Mouse (Mus musculus): ENCODE measurements at regions not wholly inside any gene's neighbourhood (a gene's known extent, or its start where the extent isn't known, plus 50 kb on each side); places are given as distances from the start of the nearest gene placed in this dataset.

DNA sequence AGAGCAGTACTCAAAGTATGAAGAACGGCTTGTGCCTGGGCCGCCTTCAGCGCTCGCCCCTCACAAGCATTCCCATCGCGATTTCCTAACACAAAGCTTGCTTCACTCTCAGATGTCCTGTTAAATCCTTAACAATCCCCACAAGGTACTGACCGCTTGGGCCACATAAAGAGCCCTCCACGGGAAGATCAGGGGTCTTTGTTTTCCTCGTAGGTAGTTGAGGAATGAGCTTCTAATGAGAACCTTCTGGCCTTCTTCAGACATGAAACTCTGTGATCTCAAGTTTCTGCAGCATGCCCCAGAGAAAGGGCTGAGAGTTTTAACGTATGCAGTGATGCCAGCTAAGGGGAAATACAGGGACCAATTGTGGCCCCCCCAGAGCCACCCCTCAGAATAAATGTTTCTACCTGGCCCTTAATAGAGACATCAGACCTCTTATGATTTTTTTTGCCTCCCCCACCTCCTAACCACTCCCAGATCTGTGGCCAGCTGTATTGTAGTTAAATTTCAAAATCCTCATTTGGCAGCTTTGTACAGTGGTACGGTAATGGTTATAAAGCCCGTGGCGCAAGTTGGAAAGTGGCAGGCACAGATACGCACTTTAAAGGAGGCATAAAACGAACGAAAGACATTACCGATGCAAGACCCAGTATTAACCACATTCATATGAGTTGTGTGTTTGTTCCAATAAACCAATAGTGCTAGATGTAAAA is 618.6 kb downstream of the Epha4 start:
- Histone ChIP-seq H3K4me1 (ENCODE audit: control insufficient read depth, insufficient read depth, insufficient read length, low read length) (no peaks in the 10 kb centered on the region), H3K4me3 (ENCODE audit: insufficient read depth, low read depth, low read length) (no peak overlapping the region), H3K27ac (replicated peaks; ENCODE audit: low read depth, low read length) (no peak overlapping the region)

DNA sequence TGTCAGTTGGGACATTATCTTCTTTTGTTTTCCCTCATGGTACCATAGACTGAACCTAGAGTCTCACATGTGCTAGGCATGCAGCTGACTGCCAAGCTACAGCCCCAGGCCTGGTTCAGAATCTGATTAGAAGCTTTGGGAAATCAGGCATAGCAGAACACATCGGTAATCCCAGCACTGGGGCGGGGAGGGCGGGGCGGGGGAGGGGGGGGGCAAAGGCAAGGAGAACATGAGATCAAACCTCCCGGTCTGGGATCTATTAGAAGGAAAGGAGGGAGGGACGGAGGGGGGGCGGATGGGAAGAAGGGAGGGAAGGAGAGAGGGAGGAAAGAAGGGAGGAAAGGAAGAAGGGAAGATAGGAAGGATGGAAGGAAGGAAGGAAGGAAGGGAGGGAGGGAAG is 617.5 kb downstream of the Epha4 start:
- no peak overlapping the region for H3K27ac ChIP-seq (replicated peaks; ENCODE audit: low read depth, low read length)
- H3K4me3 ChIP-seq (ENCODE audit: insufficient read depth, low read depth, low read length): no peak overlapping the region
- no peaks in the 10 kb centered on the region for H3K4me1 ChIP-seq (ENCODE audit: control insufficient read depth, insufficient read depth, insufficient read length, low read length)

DNA sequence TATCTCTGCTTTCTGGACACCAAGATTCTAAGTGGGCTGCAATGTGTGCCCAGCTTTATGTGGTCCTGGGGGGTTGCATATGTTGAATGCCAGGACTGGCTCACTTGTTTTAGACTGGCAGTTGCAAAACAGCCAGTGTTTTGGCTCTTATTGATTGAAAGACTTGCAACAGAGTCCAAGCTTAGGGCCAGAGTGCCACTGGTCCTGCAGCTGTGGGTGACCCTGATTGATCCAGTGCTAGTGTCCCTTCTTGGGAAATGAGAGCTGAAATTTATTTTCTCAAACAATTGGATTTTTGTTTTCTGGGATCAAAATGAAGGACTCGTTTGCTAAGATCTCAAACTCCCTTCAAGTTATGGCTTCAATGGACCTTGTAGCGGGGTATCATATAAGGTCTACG is 603.4 kb downstream of the Epha4 start:
- no peak overlapping the region for H3K4me3 ChIP-seq (ENCODE audit: insufficient read depth, low read depth, low read length)
- H3K4me1 ChIP-seq (ENCODE audit: control insufficient read depth, insufficient read depth, insufficient read length, low read length): no peaks in the 10 kb centered on the region
- no peak overlapping the region for H3K27ac ChIP-seq (replicated peaks; ENCODE audit: low read depth, low read length)

DNA sequence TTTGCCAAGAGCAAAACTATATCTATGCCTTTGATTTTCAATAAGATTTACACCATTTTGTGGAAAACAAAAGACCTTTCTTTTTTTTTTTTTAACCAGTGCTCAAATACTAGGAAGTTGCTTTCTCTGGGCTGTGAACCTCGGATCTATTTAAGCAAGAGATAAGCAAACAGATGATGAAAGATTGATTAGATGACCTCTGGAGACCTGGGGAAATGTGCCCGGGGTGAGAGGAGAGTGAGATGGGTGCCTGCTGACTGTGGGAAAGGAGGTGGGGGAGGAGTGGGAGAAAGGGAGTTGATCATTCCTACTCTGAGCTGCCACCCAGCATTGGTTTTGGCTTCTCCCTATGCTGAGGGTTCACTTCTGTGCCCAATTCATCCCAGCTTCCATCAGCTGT is 595.3 kb downstream of the Epha4 start:
- no peak overlapping the region for H3K27ac ChIP-seq (replicated peaks; ENCODE audit: low read depth, low read length)
- no peak overlapping the region for H3K4me3 ChIP-seq (ENCODE audit: insufficient read depth, low read depth, low read length)
- H3K4me1 ChIP-seq (ENCODE audit: control insufficient read depth, insufficient read depth, insufficient read length, low read length): no peaks in the 10 kb centered on the region

DNA sequence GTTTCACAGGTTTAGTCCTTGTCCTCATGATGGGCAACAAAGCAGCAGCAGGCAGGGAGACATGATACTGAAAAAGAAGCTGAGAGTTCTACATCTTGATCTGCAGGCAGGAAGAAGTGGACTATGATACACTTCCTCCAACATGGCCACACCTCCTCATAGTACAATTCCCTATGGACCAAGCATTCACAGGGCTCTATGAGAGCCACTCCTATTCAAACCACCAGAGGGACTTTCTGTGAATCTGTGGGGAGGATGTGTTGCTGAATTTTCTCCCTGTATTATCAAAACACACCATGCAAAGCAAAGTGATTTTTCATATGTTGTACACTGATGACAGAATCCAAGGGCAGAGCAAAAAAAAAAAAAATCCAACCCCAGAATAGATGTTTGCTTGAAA is 594.3 kb downstream of the Epha4 start:
- no peak overlapping the region for H3K27ac ChIP-seq (replicated peaks; ENCODE audit: low read depth, low read length)
- no peak overlapping the region for H3K4me3 ChIP-seq (ENCODE audit: insufficient read depth, low read depth, low read length)
- no peaks in the 10 kb centered on the region for H3K4me1 ChIP-seq (ENCODE audit: control insufficient read depth, insufficient read depth, insufficient read length, low read length)

DNA sequence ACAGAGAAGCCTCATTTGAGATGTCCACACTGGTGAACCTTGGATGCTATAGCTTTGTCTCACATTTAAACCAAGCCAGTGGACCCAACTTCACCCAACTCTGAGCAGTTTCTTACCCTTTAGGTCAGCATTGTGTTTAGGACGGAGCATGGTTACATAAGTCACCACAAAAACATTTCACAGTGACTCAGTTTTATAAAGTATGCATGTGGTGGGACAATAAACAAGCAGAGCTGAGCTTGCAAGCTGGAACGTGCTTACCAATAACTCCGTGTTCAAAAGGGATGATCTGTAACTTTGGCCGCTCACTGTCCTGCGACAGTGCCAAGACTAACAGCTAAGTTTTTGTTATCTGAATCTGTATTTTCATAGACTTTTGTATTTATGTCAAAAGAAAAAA is 587.8 kb downstream of the Epha4 start:
- Histone ChIP-seq H3K4me1 (ENCODE audit: control insufficient read depth, insufficient read depth, insufficient read length, low read length) (no peaks in the 10 kb centered on the region), H3K4me3 (ENCODE audit: insufficient read depth, low read depth, low read length) (no peak overlapping the region), H3K27ac (replicated peaks; ENCODE audit: low read depth, low read length) (no peak overlapping the region)

DNA sequence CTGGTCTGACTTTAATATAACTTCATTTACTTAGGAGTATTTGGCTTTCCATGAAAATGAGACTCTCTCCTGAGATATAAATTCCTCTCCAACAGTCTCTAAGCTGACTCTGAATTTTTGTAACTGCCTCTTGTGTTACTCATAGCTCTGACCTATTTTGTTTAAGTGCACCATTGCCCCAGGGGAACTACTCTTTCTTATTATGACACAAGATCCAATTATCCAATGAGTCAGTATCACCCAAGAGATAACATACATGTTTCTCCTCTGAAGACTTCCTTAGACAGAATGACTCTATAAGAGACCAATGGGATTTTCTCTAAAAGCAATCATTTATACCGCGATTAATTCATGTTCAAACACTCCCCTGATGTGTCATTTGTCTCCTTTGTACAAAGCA is 586.9 kb downstream of the Epha4 start:
- H3K27ac ChIP-seq (replicated peaks; ENCODE audit: low read depth, low read length): no peak overlapping the region
- no peaks in the 10 kb centered on the region for H3K4me1 ChIP-seq (ENCODE audit: control insufficient read depth, insufficient read depth, insufficient read length, low read length)
- H3K4me3 ChIP-seq (ENCODE audit: insufficient read depth, low read depth, low read length): no peak overlapping the region

DNA sequence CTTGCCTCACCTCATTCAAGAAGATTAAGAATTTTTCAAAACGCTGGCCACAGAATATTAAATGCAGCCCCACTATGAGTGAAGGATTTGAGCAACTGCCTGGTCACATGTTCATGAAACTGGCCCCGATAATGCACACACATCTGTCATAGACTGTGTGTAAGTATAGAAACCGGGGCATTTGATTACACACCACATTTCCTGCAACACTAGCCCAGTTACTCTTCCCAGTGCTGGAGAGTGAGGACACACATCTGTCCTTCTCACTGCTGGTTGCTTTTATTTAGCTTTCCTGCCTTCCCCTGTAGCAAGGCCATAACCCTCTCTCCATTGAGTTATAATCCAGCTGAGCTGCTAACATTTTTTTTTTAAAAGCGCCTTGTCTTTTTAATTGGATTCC is 581.4 kb downstream of the Epha4 start:
- Histone ChIP-seq H3K27ac (replicated peaks; ENCODE audit: low read depth, low read length) (no peak overlapping the region), H3K4me1 (ENCODE audit: control insufficient read depth, insufficient read depth, insufficient read length, low read length) (no peaks in the 10 kb centered on the region), H3K4me3 (ENCODE audit: insufficient read depth, low read depth, low read length) (no peak overlapping the region)

DNA sequence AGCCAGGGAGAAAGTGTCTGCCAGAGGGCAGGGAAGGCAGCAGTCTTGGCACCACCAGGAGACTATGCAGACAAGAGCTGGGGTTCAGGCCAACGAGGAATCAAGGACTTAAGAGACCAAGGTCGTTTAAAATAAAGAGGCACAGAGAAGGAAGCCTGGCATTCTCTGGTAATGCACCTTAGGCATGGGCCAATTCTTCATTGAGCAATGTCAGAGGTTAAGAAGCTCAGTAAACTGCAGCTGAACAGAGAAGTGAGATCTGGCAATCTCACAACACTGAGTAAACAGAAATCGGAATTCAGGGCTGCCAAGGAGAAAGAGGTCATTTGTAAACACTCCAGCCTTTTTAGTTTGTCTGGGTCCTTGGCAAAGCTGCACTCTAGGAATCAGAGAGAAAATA is 572.2 kb downstream of the Epha4 start:
- Histone ChIP-seq H3K4me1 (ENCODE audit: control insufficient read depth, insufficient read depth, insufficient read length, low read length) (no peaks in the 10 kb centered on the region), H3K27ac (replicated peaks; ENCODE audit: low read depth, low read length) (no peak overlapping the region), H3K4me3 (ENCODE audit: insufficient read depth, low read depth, low read length) (no peak overlapping the region)

DNA sequence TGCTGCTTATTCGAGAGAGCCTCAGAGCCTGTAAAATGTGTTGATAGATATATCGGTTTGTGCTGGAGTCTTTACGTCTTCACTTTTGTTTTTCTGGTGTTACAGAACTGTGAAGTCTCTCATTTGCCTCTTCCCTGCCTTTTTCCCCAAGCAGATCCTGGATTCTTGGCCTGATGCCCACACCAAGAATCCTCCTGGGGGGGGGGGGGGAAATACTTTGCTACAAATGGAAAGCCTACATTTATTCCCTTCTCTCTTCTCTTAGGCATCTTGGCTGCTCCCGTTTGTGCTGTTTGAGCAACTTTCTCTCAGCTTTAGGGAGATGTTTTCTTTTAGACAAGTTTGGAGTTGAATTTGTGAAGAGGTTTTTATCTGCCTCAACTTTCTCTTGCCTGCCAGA is 570.8 kb downstream of the Epha4 start:
- Histone ChIP-seq H3K27ac (replicated peaks; ENCODE audit: low read depth, low read length) (no peak overlapping the region), H3K4me3 (ENCODE audit: insufficient read depth, low read depth, low read length) (no peak overlapping the region), H3K4me1 (ENCODE audit: control insufficient read depth, insufficient read depth, insufficient read length, low read length) (no peaks in the 10 kb centered on the region)

DNA sequence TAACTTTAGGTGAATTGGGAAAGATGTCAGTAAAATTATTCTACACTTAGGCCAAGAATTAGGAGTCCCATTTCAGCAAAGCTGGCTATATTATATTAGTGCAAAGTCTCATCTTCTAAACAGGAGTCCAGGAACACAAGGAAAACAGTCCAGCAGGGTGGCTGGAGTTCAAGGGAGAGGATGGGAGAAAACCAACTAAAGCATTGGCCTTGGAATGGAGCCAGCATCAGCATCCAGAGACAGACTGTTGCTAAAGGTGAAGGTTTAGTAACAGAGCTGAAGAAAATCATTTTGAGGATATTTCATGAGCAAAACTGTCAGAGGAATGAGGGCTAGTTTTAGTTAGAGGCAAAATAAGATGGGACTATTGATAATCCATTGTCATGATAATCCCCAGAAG is 559.9 kb downstream of the Epha4 start:
- Histone ChIP-seq H3K27ac (replicated peaks; ENCODE audit: low read depth, low read length) (no peak overlapping the region), H3K4me3 (ENCODE audit: insufficient read depth, low read depth, low read length) (no peak overlapping the region), H3K4me1 (ENCODE audit: control insufficient read depth, insufficient read depth, insufficient read length, low read length) (no peaks in the 10 kb centered on the region)

DNA sequence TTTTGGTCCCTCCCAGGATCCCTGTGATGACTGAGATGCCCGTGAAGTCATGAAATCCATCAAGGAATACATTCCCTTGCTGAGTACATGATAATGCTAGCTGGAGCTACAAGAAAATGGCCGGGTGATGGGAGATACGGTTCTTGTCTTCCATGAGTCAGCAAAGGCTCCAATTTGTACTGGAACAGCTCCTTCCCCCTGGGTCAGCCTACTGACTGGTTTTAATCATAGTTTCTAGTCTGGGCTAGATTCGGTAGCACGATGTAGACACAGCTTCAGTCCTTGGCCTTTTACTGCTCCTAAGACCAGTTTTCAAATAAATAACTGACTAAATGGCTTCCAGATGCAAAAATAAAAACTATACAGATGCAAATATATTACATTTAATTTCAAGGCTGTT is 557.5 kb downstream of the Epha4 start:
- Histone ChIP-seq H3K4me3 (ENCODE audit: insufficient read depth, low read depth, low read length) (no peak overlapping the region), H3K4me1 (ENCODE audit: control insufficient read depth, insufficient read depth, insufficient read length, low read length) (no peaks in the 10 kb centered on the region), H3K27ac (replicated peaks; ENCODE audit: low read depth, low read length) (no peak overlapping the region)

DNA sequence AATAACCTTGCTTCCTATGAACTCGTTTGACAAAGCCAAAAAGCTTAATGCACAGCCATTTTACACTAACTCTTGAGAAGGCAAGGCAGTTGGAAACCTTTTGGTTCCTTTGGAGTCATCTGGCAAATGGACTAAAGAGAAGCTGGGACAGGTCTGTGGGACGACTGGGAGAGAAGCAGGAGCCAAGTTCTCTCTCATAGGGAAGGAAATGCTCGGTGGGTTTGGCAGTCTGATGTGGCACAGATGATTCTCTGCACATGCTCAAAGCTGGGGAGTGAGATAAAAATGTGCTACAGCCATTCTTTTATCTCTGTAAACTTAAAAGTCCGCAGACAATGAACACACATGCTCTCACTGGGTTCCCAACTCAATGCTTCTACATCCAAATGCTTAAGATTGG is 556.2 kb downstream of the Epha4 start:
- H3K4me1 ChIP-seq (ENCODE audit: control insufficient read depth, insufficient read depth, insufficient read length, low read length): no peaks in the 10 kb centered on the region
- H3K4me3 ChIP-seq (ENCODE audit: insufficient read depth, low read depth, low read length): no peak overlapping the region
- H3K27ac ChIP-seq (replicated peaks; ENCODE audit: low read depth, low read length): no peak overlapping the region

DNA sequence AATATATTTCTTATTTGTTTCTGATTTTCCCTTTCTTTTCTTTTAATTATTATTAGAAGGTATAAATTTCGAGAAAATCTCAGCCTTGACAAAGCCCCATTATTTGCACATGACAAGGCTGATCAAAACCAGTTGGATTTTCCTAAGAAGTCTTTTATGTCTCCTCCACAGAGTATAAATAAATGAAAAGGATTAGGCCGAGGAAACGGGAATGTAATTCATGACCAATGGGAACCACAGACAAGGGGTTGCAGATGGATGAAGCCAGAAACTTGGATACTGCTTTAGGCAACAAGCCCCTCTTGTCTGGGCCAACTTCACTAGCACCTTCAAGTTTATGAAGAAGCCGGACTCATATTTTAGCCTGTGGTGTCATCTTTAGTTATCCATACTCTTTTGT is 542.4 kb downstream of the Epha4 start:
- no peaks in the 10 kb centered on the region for H3K4me1 ChIP-seq (ENCODE audit: control insufficient read depth, insufficient read depth, insufficient read length, low read length)
- H3K4me3 ChIP-seq (ENCODE audit: insufficient read depth, low read depth, low read length): no peak overlapping the region
- H3K27ac ChIP-seq (replicated peaks; ENCODE audit: low read depth, low read length): no peak overlapping the region

DNA sequence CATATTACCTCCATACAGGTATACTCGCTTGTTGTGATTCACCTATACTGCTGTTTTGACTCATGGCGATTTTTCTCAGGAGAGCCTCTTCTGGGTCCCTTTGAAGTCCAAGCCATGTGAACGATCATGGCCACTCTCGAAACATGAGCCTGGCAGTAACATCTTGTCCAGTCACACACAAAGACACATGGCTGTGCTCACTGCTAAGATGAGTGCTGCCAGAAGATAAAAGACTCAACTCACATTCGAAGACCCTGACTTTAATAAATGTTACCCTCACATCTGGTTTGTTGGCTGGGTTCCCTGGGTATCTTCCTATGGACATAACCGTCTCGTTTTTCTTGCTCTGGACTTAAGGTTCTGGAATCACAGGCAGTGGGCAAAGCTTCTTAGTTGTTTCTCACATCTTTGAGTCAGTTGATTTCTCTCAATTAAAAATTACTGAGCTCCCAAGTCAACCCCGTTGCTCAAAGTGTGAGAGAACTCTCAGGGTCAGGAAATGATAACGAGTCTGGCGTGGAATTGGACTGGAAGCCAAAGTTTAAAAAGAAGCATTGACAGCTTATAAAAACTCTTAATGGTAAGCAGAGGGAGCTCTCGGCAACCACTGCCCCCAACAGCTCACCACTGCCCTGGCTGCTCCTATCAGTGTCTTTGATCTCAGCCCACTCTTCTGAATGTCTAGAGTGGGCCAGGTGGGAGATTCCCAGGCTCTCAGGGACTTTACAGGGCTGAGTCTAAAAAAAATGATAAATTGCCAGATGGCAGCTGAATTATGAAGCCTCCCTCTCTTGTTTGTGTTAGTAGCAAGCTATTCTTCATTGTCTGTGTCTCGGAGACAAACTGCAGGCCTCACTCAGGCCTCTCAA is 539.6 kb downstream of the Epha4 start:
- no peaks in the 10 kb centered on the region for H3K4me1 ChIP-seq (ENCODE audit: control insufficient read depth, insufficient read depth, insufficient read length, low read length)
- no peak overlapping the region for H3K4me3 ChIP-seq (ENCODE audit: insufficient read depth, low read depth, low read length)
- no peak overlapping the region for H3K27ac ChIP-seq (replicated peaks; ENCODE audit: low read depth, low read length)

Data from brown adipose tissue, adult 24 weeks (tissue).